Mouse (Mus musculus): ENCODE data around the gene Pip4k2b. TPM values are rescaled to one million over a fixed set of nuclear protein-coding genes. Genes with fewer than 3 reads are reported as not detected.
A peak's percentile ranks its signal among the peaks of the same experiment; 100 is the strongest.
"Not testable (repeated sequence)": the region's sequence is repeated elsewhere in the genome, so short reads cannot be mapped to it uniquely, and the experiment has no call there.

Pip4k2b gene
- polyA plus RNA-seq, 1 experiment: 4.5 TPM

DNA sequence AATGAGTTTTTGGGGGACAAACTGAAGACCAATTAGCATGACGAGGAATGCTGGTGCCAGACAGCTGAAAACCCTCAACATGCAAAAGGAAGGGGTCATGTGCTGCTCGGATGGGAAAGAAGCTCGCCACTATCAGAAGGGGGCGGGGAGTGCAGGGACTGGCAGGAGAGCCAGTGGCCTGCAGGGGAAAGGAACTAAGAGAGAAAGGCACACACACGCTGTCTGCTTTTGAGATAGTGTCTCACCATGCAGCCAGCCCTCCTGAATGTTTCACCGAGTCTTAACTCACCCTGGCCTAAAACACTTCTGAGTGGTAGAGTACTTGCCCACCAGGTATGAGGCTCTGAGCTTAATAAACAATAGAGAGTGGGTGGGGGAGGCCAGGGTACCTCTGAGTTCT, 14.4 kb upstream of the Pip4k2b start:
- no peak for DNase-seq (ENCODE audit: low read depth, low spot score)
- WGBS: 83% methylated on average over 6 of the region's 6 CpGs

- WGBS: 93% methylated on average over 1 of the region's 1 CpGs
- no peak for DNase-seq (ENCODE audit: low read depth, low spot score)
Observed at GRCm38 (mm10) chr11:97758125-97758524, 13.6 kb upstream of the Pip4k2b start.

GRCm38 (mm10) chr11:97753277-97753676, 8.8 kb upstream of the Pip4k2b start:
- 95% methylated on average over 8 of the region's 8 CpGs for WGBS
- no peak for DNase-seq (ENCODE audit: low read depth, low spot score)

GRCm38 (mm10) chr11:97748496-97748895, 4.0 kb upstream of the Pip4k2b start:
- DNase-seq (ENCODE audit: low read depth, low spot score): no peak
- WGBS: 83% methylated on average over 5 of the region's 5 CpGs

GRCm38 (mm10) chr11:97747773-97748172, 3.3 kb upstream of the Pip4k2b start:
- no peak for DNase-seq (ENCODE audit: low read depth, low spot score)

GRCm38 (mm10) chr11:97745331-97745721, 822 bp upstream of the Pip4k2b start:
- 2% methylated on average over 13 of the region's 13 CpGs for WGBS
- DNase-seq (ENCODE audit: low read depth, low spot score): no peak

More at GRCm38 (mm10) chr11:97747773-97748172, 3.3 kb upstream of the Pip4k2b start:
- WGBS: 90% methylated on average over 8 of the region's 8 CpGs

DNA sequence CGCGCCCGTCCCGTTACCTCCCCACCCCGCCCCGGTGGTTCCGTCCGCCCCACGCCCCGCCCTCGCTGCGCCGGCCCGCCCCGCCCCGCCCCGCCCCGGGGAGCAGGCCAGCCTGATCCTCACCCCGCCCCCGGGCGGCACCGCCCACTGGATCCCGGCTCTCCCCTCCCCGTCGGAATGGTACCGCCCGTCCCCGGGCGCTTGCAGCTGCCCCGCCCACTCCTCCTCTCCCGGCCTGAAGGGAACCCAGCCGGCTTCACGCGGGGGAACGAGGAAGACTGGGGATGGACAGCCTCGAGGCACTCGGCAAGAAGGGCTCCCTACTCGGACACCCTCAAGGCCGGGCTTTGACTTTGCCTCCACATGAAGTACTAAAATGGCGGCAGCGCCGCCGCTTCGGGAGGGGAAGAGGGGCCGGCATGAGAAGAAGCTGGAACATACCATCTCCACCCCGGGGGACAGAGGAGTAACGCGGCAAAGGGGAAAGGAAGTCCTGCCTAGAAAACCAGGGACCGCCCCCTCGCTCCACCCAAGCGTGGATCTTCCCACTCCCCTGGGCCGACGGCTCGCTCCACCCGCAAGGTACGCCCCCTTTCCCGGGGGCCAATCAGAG, 320 bp upstream of the Pip4k2b start:
- 2% methylated on average over 45 of the region's 57 CpGs for WGBS
- peak; percentile 98 for DNase-seq (ENCODE audit: low read depth, low spot score)

DNA sequence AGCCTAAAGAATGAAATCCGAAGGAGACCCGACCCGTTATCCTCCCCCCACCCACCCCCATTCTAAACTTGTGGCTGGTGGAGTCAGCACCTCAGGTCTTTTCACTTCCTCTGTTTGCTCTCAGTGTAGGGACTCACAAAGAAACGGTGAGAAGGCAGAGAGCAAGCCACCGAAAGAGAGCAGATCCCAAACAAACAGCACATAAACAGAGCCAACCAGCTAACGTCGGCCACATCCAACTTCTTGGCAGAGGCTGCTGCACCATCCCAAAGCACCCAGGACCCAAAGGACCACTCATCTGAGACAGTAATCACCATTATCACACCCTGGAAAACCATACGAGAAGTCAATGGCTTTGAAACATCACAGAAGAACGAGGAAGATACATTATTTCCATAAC, 1.1 kb downstream of the Pip4k2b start:
- 12% methylated on average over 9 of the region's 9 CpGs for WGBS
- DNase-seq (ENCODE audit: low read depth, low spot score): no peak

DNA sequence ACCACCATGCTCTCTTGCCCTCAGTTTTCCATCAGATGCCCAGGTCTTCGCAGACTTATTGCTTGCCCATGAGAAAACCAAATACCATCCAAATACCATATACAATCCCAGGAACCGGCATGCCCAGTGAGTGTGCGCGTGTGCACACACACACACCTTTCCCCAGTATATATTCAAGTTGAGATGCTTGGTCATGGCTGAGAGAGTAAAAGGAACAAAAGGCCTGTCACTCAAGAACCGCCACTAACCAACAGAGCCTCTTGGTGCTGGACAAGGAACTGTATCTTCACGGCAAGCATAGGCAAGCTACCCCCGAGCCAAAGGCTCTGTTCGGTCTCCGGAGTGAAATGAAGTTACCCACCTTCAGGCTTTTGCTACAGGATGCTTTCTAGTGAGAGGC, 1.9 kb downstream of the Pip4k2b start:
- WGBS: 82% methylated on average over 9 of the region's 9 CpGs
- no peak for DNase-seq (ENCODE audit: low read depth, low spot score)

DNA sequence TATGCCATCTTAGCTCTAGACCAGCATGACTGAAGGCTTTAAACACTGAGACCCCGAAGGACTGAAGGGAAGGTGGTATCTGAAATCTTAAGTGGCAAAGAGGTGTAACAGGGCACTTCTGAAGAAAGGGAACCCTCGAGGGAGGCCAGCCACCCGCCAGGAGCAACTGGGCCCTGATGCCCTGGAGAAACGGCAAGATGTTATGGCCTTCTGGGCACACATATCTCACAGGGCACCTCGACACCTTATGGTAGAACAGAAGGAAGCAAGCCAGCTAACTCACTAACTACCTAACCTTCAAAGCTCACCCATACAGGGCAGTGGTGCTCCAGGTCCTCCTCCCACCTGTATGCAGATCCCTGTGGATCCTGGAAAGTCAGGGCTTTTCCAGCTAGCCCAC, 2.3 kb downstream of the Pip4k2b start:
- 85% methylated on average over 5 of the region's 5 CpGs for WGBS
- no peak for DNase-seq (ENCODE audit: low read depth, low spot score)

DNA sequence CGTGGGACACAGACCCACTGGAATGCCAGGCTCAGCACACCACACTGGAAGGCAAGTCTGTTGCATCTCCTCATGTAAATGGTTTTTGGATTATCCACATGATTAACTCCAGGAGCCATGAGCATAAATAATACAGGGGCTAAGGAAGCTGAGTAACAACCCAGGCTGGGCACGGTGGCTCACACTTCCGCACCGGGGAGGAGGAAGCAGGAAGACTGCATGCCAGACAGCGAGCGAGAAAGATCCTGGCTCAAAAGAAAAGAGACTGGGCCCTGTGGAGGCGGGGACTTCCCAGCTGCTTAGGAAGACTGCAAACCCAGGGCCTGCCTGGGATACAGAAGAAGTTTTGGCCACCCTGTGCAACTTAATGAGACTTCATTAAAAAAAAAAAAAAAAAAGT, 4.3 kb downstream of the Pip4k2b start:
- 55% methylated on average over 7 of the region's 7 CpGs for whole genome bisulfite sequencing

DNA sequence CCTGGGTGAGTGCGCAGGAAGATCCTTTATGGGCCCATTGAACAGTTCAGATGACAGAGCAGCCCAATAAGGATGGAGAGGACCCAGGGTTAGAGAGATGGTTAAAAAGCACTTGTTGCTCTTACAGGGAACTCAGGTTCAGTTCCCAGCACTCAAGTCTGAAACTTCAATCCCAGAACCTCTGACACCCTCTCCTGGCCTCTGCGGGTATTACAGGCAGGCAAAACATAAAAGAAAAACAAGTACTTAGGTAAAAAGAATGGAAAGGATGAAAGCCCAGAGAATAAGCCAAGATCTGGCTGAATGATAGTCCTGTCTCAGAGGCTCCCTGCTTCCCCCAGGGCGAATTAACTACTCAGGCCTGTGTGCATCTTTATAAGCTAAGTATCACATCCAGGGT, 5.3 kb downstream of the Pip4k2b start:
- 95% methylated on average over 3 of the region's 3 CpGs for WGBS
- DNase-seq (ENCODE audit: low read depth, low spot score): no peak

More for the DNA sequence above, 4.3 kb downstream of the Pip4k2b start:
- no peak for DNase-seq (ENCODE audit: low read depth, low spot score)

DNA sequence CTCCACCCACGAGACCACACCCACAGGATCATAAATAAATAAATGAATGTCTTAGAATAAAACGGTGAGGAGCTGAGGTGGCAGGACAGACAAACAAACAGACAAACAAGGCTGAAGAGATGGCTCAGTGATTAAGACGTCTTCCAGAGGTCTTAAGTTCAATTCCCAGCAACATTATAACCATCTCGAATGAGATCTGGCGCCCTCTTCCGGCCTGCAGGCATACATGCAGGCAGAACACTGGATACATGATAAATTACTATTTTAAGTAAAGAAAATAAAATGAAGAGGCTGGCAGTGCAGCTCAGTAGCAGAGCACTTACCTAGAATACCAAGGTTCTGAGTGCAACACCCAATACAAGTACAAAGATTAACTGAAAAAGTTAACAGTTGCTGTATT, 5.8 kb downstream of the Pip4k2b start:
- WGBS: 52% methylated on average over 6 of the region's 6 CpGs
- DNase-seq (ENCODE audit: low read depth, low spot score): no peak

DNA sequence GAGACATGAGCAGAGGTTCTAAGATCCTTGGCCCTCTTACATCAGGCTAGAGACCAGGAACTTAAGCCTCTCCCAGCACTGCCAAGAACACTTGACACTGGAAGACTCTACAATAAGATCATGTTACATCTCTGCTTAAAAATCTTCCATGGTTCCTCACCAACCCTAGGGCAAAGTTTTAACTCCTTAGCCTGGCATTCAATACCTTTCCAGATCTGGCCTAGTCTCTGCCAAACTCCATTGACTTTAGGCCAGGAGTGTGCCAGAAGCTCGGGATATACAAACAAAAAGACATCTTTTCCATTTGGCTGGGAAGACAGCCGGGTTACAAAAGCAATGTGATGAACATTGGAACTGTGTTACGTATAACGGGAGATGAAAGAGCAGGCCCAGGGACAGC, 6.9 kb downstream of the Pip4k2b start:
- no peak for DNase-seq (ENCODE audit: low read depth, low spot score)
- WGBS: 60% methylated on average over 4 of the region's 4 CpGs

DNA sequence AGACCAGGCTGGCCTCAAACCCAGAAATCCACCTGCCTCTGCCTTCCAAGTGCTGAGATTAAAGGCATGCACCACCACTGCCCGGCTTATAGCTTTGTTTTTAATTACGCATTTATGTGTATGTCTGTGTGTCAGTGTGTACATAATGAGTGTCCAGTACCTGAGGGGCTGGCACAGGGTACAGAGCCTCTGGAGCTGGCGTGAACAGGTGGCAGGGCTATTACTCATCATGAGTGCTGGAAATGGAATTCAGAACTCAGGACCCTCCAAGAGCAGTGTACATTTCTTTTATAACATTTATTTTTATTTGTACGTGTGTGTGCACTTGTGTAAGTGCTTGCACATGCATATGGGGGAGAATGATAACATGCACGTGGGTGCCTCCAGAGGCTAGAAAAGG, 7.9 kb downstream of the Pip4k2b start:
- no peak for DNase-seq (ENCODE audit: low read depth, low spot score)
- WGBS: 79% methylated on average over 5 of the region's 5 CpGs

- 83% methylated on average over 5 of the region's 5 CpGs for WGBS
- DNase-seq (ENCODE audit: low read depth, low spot score): not testable (repeated sequence)
Observed at GRCm38 (mm10) chr11:97734810-97735209, 9.7 kb downstream of the Pip4k2b start.

- no peak for DNase-seq (ENCODE audit: low read depth, low spot score)
- WGBS: 65% methylated on average over 10 of the region's 10 CpGs
Observed at GRCm38 (mm10) chr11:97733689-97734088, 10.8 kb downstream of the Pip4k2b start.

DNA sequence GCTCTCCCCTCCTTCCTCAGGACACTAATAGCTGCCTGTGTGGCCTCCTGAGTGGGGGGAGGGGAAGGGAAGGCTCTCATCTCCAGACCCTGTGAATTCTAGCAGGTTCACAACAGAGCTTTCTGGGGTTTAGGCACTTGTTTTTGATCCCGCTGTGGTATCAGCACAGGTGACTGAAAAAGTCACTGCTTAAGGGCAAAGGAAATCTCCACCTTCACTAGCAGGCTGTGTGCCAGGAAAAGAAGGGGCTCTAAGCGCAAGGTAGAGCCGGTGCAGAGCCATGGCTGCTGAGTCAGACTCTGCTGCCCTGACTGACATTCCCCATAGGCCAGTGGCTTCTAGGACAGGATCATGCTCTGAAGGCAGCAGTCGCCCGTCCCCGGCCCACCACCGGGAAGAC, 15.8 kb downstream of the Pip4k2b start:
- DNase-seq (ENCODE audit: low read depth, low spot score): no peak
- 83% methylated on average over 7 of the region's 7 CpGs for WGBS

- no peak for DNase-seq (ENCODE audit: low read depth, low spot score)
- WGBS: 74% methylated on average over 7 of the region's 7 CpGs
Observed at GRCm38 (mm10) chr11:97728311-97728710, 16.2 kb downstream of the Pip4k2b start.

- no peak for DNase-seq (ENCODE audit: low read depth, low spot score)
- WGBS: 71% methylated on average over 7 of the region's 7 CpGs
Observed at GRCm38 (mm10) chr11:97723709-97724108, 20.8 kb downstream of the Pip4k2b start.

- DNase-seq (ENCODE audit: low read depth, low spot score): no peak
- WGBS: 88% methylated on average over 4 of the region's 4 CpGs
Observed at GRCm38 (mm10) chr11:97721338-97721737, 23.2 kb downstream of the Pip4k2b start.

GRCm38 (mm10) chr11:97719041-97719440, 25.5 kb downstream of the Pip4k2b start:
- DNase-seq (ENCODE audit: low read depth, low spot score): no peak
- WGBS: 84% methylated on average over 4 of the region's 4 CpGs

All from large intestine, adult 2 months (tissue).